Mouse (Mus musculus) cerebellum, postnatal 4 days (tissue): ENCODE measurements around the gene Nhlh1.

ENCODE experiments used
- DNase-seq, 2 experiments: peaks; one replicate each; pipeline ENCODE4 v3.0.0; 2022; ENCODE audit warnings: low spot score in 2 of 2, mixed read lengths in 1 of 2

The Nhlh1 gene

GRCm38 (mm10) chr1:172016660-172017516, 40.5 kb downstream of the Nhlh1 start:
- peak in 1 of 2 experiments; percentile 41 for DNase-seq

GRCm38 (mm10) chr1:172016031-172016430, 41.3 kb downstream of the Nhlh1 start:
- no peak for DNase-seq

- DNase-seq = no peak
Observed at GRCm38 (mm10) chr1:172015312-172015939, 41.9 kb downstream of the Nhlh1 start.

- DNase-seq = no peak
Observed at GRCm38 (mm10) chr1:172014771-172015170, 42.6 kb downstream of the Nhlh1 start.

GRCm38 (mm10) chr1:172012030-172012429, 45.3 kb downstream of the Nhlh1 start:
- DNase-seq = peak; percentile 58 to 79

- no peak for DNase-seq
Observed at GRCm38 (mm10) chr1:172010042-172010824, 47.1 kb downstream of the Nhlh1 start.

GRCm38 (mm10) chr1:172009406-172009805, 48.0 kb downstream of the Nhlh1 start:
- DNase-seq = no peak

- no peak for DNase-seq
Observed at GRCm38 (mm10) chr1:172008351-172008750, 49.0 kb downstream of the Nhlh1 start.

- DNase-seq = peak in 1 of 2 experiments; percentile 6
Observed at GRCm38 (mm10) chr1:172007761-172008160, 49.6 kb downstream of the Nhlh1 start.
